Mouse (Mus musculus): ENCODE data around the gene Cfi.

Gene Cfi

GRCm38 (mm10) chr3:129877327-129877726 lies 41.6 kb downstream of the Cfi start:
- DNase-seq (ENCODE audit: low spot score in 2 of 2) = no peak

GRCm38 (mm10) chr3:129878405-129879021 lies 42.8 kb downstream of the Cfi start, which contains the start of gene Pla2g12a:
Gene Pla2g12a, plus strand, starts transcription at chr3:129878606.
- peak; percentile 74 to 91 for DNase-seq (ENCODE audit: low spot score in 2 of 2)

GRCm38 (mm10) chr3:129879131-129879757 lies 43.6 kb downstream of the Cfi start:
- DNase-seq (ENCODE audit: low spot score in 2 of 2) = peak in 1 of 2 experiments; percentile 37

- DNase-seq (ENCODE audit: low spot score in 2 of 2) = no peak
Observed at GRCm38 (mm10) chr3:129879913-129880312, 44.2 kb downstream of the Cfi start.

- peak; percentile 27 to 30 for DNase-seq (ENCODE audit: low spot score in 2 of 2)
Observed at GRCm38 (mm10) chr3:129880925-129881593, 45.4 kb downstream of the Cfi start.

- DNase-seq (ENCODE audit: low spot score in 2 of 2) = no peak
Observed at GRCm38 (mm10) chr3:129885577-129885976, 49.9 kb downstream of the Cfi start.

GRCm38 (mm10) chr3:129886430-129886829 lies 50.7 kb downstream of the Cfi start:
- no peak for DNase-seq (ENCODE audit: low spot score in 2 of 2)

- no peak for DNase-seq (ENCODE audit: low spot score in 2 of 2)
Observed at GRCm38 (mm10) chr3:129887779-129888517, 52.3 kb downstream of the Cfi start.

- DNase-seq (ENCODE audit: low spot score in 2 of 2) = no peak
Observed at GRCm38 (mm10) chr3:129892003-129892402, 56.3 kb downstream of the Cfi start.

GRCm38 (mm10) chr3:129893143-129893542 lies 57.5 kb downstream of the Cfi start:
- DNase-seq (ENCODE audit: low spot score in 2 of 2) = no peak

- no peak for DNase-seq (ENCODE audit: low spot score in 2 of 2)
Observed at GRCm38 (mm10) chr3:129896591-129896990, 60.9 kb downstream of the Cfi start.

GRCm38 (mm10) chr3:129898886-129899285 lies 63.2 kb downstream of the Cfi start:
- DNase-seq (ENCODE audit: low spot score in 2 of 2) = peak in 1 of 2 experiments; percentile 35

- peak; percentile 77 to 89 for DNase-seq (ENCODE audit: low spot score in 2 of 2)
Observed at GRCm38 (mm10) chr3:129901271-129901809, 65.7 kb downstream of the Cfi start, which contains the start of gene Casp6. Gene Casp6, plus strand, starts transcription at chr3:129901425.

GRCm38 (mm10) chr3:129903369-129903768 lies 67.7 kb downstream of the Cfi start:
- no peak for DNase-seq (ENCODE audit: low spot score in 2 of 2)

- DNase-seq (ENCODE audit: low spot score in 2 of 2) = no peak
Observed at GRCm38 (mm10) chr3:129903866-129904265, 68.2 kb downstream of the Cfi start.

- DNase-seq (ENCODE audit: low spot score in 2 of 2) = no peak
Observed at GRCm38 (mm10) chr3:129904381-129905132, 68.9 kb downstream of the Cfi start.

GRCm38 (mm10) chr3:129912025-129912424 lies 76.3 kb downstream of the Cfi start:
- no peak for DNase-seq (ENCODE audit: low spot score in 2 of 2)

GRCm38 (mm10) chr3:129913241-129913640 lies 77.6 kb downstream of the Cfi start:
- no peak for DNase-seq (ENCODE audit: low spot score in 2 of 2)

GRCm38 (mm10) chr3:129917424-129917823 lies 81.7 kb downstream of the Cfi start:
- DNase-seq (ENCODE audit: low spot score in 2 of 2) = no peak

- DNase-seq (ENCODE audit: low spot score in 2 of 2) = peak in 1 of 2 experiments; percentile 55
Observed at GRCm38 (mm10) chr3:129918434-129918833, 82.8 kb downstream of the Cfi start.

GRCm38 (mm10) chr3:129923581-129923980 lies 87.9 kb downstream of the Cfi start:
- DNase-seq (ENCODE audit: low spot score in 2 of 2) = no peak
